ENCODE assay signal across 22 mouse cellular contexts in genomic region chr13:49402628-49403027, GRCm38 (mm10). TPM values are rescaled to one million over a fixed set of nuclear protein-coding genes. Genes with fewer than 3 reads are reported as not detected.
DNase-seq lines count a peak whose midpoint lies in the region; ATAC-seq lines count a peak whose summit lies in the region.
"Had no signal": no experiment of that assay in that cellular context is flagged by ENCODE, and none has a peak within 500 bp of the region (broad histone marks: within the 10 kb centered on the region; RNA-seq: fewer than 3 reads in every experiment).

No protein-coding gene starts in this region.

- H3K9me3 ChIP-seq in forebrain, embryonic 11.5 days (ENCODE audit: control insufficient read depth, low read length), result no peaks in the 10 kb centered on the region
- H3K9me3 ChIP-seq in forebrain, embryonic 16.5 days (ENCODE audit: control insufficient read depth, low read length), result no peaks in the 10 kb centered on the region
- no peaks in the 10 kb centered on the region for H3K9me3 ChIP-seq in midbrain, embryonic 16.5 days (replicated peaks; ENCODE audit: control insufficient read depth, low read length, poor library complexity, severe bottlenecking)
- H3K9me3 ChIP-seq: forebrain, embryonic 12.5 days; heart, embryonic 15.5 days; limb, embryonic 12.5 days; liver, embryonic 13.5 days; neural tube, embryonic 13.5 days had no signal

- no peaks in the 10 kb centered on the region for H3K4me1 ChIP-seq in forebrain, embryonic 11.5 days (replicated peaks; ENCODE audit: control insufficient read depth, insufficient read depth, low read length)
- no peaks in the 10 kb centered on the region for H3K4me1 ChIP-seq in forebrain, embryonic 16.5 days (replicated peaks; ENCODE audit: control insufficient read depth, insufficient read depth, low read length)
- H3K4me1 ChIP-seq in midbrain, embryonic 16.5 days (ENCODE audit: control insufficient read depth, insufficient read depth, low read length), result no peaks in the 10 kb centered on the region
- H3K4me1 ChIP-seq: forebrain, embryonic 12.5 days; heart, embryonic 15.5 days; limb, embryonic 12.5 days; neural tube, embryonic 13.5 days had no signal

- no peaks in the 10 kb centered on the region for H3K27me3 ChIP-seq in forebrain, embryonic 11.5 days (ENCODE audit: control insufficient read depth, insufficient read depth, low read length)
- no peaks in the 10 kb centered on the region for H3K27me3 ChIP-seq in forebrain, embryonic 16.5 days (replicated peaks; ENCODE audit: control insufficient read depth, insufficient read depth, low read length)
- no peaks in the 10 kb centered on the region for H3K27me3 ChIP-seq in midbrain, embryonic 16.5 days (ENCODE audit: control insufficient read depth, insufficient read depth, low read depth, low read length)
- H3K27me3 ChIP-seq: forebrain, embryonic 12.5 days; heart, embryonic 15.5 days; limb, embryonic 12.5 days; liver, embryonic 13.5 days; neural tube, embryonic 13.5 days had no signal

- H3K4me2 ChIP-seq in forebrain, embryonic 11.5 days (ENCODE audit: low read depth, low read length, severe bottlenecking), result no peak overlapping the region
- H3K4me2 ChIP-seq in forebrain, embryonic 16.5 days (ENCODE audit: low read length), result no peak overlapping the region
- H3K4me2 ChIP-seq in midbrain, embryonic 16.5 days (ENCODE audit: low read length), result no peak overlapping the region
- H3K4me2 ChIP-seq: forebrain, embryonic 12.5 days; heart, embryonic 15.5 days; limb, embryonic 12.5 days; liver, embryonic 13.5 days; midbrain, embryonic 11.5 days; neural tube, embryonic 13.5 days had no signal

- ATAC-seq in forebrain, embryonic 11.5 days (replicated peaks; ENCODE audit: low FRiP score), result no peak
- no peak for ATAC-seq in forebrain, embryonic 16.5 days
- no peak for ATAC-seq in midbrain, embryonic 16.5 days
- ATAC-seq: hindbrain, postnatal 0 days had no signal

- WGBS in forebrain, embryonic 11.5 days, result 80% methylated on average over 2 of the region's 2 CpGs
- 87% methylated on average over 2 of the region's 2 CpGs for WGBS in forebrain, embryonic 16.5 days
- WGBS in midbrain, embryonic 16.5 days, result 80% methylated on average over 2 of the region's 2 CpGs

- H3K36me3 ChIP-seq in forebrain, embryonic 11.5 days (ENCODE audit: control insufficient read depth, insufficient read depth, low read length), result no peaks in the 10 kb centered on the region
- no peaks in the 10 kb centered on the region for H3K36me3 ChIP-seq in forebrain, embryonic 16.5 days (ENCODE audit: control insufficient read depth, insufficient read depth)
- no peaks in the 10 kb centered on the region for H3K36me3 ChIP-seq in midbrain, embryonic 16.5 days (ENCODE audit: control insufficient read depth, insufficient read depth, low read length)
- H3K36me3 ChIP-seq: forebrain, embryonic 12.5 days; heart, embryonic 15.5 days; limb, embryonic 12.5 days; liver, embryonic 13.5 days; neural tube, embryonic 13.5 days had no signal

- no peak overlapping the region for H3K4me3 ChIP-seq in forebrain, embryonic 11.5 days (ENCODE audit: low read depth, low read length)
- no peak overlapping the region for H3K4me3 ChIP-seq in forebrain, embryonic 16.5 days (replicated peaks; ENCODE audit: low read length)
- H3K4me3 ChIP-seq in midbrain, embryonic 16.5 days (ENCODE audit: low read depth, low read length), result no peak overlapping the region
- H3K4me3 ChIP-seq: forebrain, embryonic 12.5 days; heart, embryonic 15.5 days; limb, embryonic 12.5 days; liver, embryonic 13.5 days; neural tube, embryonic 13.5 days had no signal

- DNase-seq in forebrain, embryonic 11.5 days (ENCODE audit: low spot score), result peak; percentile 46
- peak; percentile 73 for DNase-seq in urinary bladder, postnatal 14 days (ENCODE audit: low spot score)
- DNase-seq in urinary bladder, adult 2 months (ENCODE audit: low spot score), result no peak
- DNase-seq in lung, postnatal 25 days (ENCODE audit: low spot score), result peak; percentile 49
- peak; percentile 71 for DNase-seq in urinary bladder, postnatal 36 days (ENCODE audit: low spot score in 2 of 2)
- DNase-seq in left cerebral cortex, adult 9 months (ENCODE audit: low spot score in 2 of 2), result no peak
- DNase-seq: cerebellum, adult 2 months; gastrocnemius, postnatal 36 days; heart, postnatal 4 days; kidney, adult 8-10 months; kidney, postnatal 4 days; liver, embryonic 13.5 days; thymus, adult 2 months had no signal

- no peak overlapping the region for H3K27ac ChIP-seq in forebrain, embryonic 11.5 days (ENCODE audit: low read depth, low read length)
- H3K27ac ChIP-seq in forebrain, embryonic 16.5 days (ENCODE audit: low read length), result no peak overlapping the region
- H3K27ac ChIP-seq in midbrain, embryonic 16.5 days (ENCODE audit: low read length), result no peak overlapping the region
- H3K27ac ChIP-seq: forebrain, embryonic 12.5 days; heart, embryonic 15.5 days; hindbrain, postnatal 0 days; limb, embryonic 12.5 days; liver, embryonic 13.5 days; macrophage; neural tube, embryonic 13.5 days had no signal

- no peak overlapping the region for H3K9ac ChIP-seq in forebrain, embryonic 11.5 days (ENCODE audit: low read length)
- no peak overlapping the region for H3K9ac ChIP-seq in forebrain, embryonic 16.5 days (replicated peaks; ENCODE audit: low read depth, low read length)
- H3K9ac ChIP-seq in midbrain, embryonic 16.5 days (ENCODE audit: low read depth, low read length), result no peak overlapping the region
- H3K9ac ChIP-seq: forebrain, embryonic 12.5 days; heart, embryonic 15.5 days; limb, embryonic 12.5 days; liver, embryonic 13.5 days; neural tube, embryonic 13.5 days had no signal

RNA-seq across cellular contexts. Expression of gene Ippk, which starts 18.4 kb away (rescaled TPM):
- 16.6 and 16.9 TPM in 2 replicates for polyA plus RNA-seq in forebrain, embryonic 11.5 days (2014; fragmentation: Nextera tagmentation; extraction: Ambion mirVana)
- 16.9 and 17.3 TPM in 2 replicates for polyA plus RNA-seq in forebrain, embryonic 16.5 days (2015; fragmentation: Nextera tagmentation; extraction: Ambion mirVana)
- polyA plus RNA-seq in urinary bladder, adult 2 months (2012; rRNA removed), result 10.0 and 12.4 TPM in 2 replicates
- 13.2 and 14.1 TPM in 2 replicates for polyA plus RNA-seq in midbrain, embryonic 16.5 days (2015; fragmentation: Nextera tagmentation; extraction: Ambion mirVana)

Comparison
In these comparisons a context has a peak if more than half of its experiments do, and no peak if none do; other contexts are left out.
1. DNase-seq: peak in forebrain, embryonic 11.5 days (single experiment), urinary bladder, postnatal 14 days (single experiment), lung, postnatal 25 days (single experiment) and urinary bladder, postnatal 36 days (2 of 2); none in urinary bladder, adult 2 months (single experiment) and left cerebral cortex, adult 9 months (0 of 2).